Mouse (Mus musculus): Measurements from ENCODE around the gene Dtymk. TPM values are rescaled to one million over a fixed set of nuclear protein-coding genes. Genes with fewer than 3 reads are reported as not detected.
A peak's percentile ranks its signal among the peaks of the same experiment; 100 is the strongest.

Dtymk gene
- polyA plus RNA-seq, 1 experiment, result 191 TPM

- Histone ChIP-seq H3K36me3 (ENCODE audit: control insufficient read depth, insufficient read depth, low read length, poor library complexity, severe bottlenecking) (no peaks in the 10 kb centered on the region), H3K4me1 (ENCODE audit: control insufficient read depth, insufficient read depth, low read length) (no peaks in the 10 kb centered on the region), H3K9me3 (replicated peaks; ENCODE audit: control insufficient read depth, insufficient read depth, low read length, poor library complexity, severe bottlenecking) (no peaks in the 10 kb centered on the region), H3K9ac (ENCODE audit: low read depth, poor library complexity, severe bottlenecking) (peak within 1 kb of the TSS; percentile 35; the same call in 1 of the 2 replicates), H3K27me3 (ENCODE audit: control insufficient read depth, insufficient read depth, low read length, poor library complexity, severe bottlenecking) (no peaks in the 10 kb centered on the region), H3K27ac (ENCODE audit: insufficient read depth, low read length) (peak within 1 kb of the TSS; percentile 46), H3K4me3 (ENCODE audit: low read depth, low read length) (peak within 1 kb of the TSS; percentile 69)
- TF ChIP-seq POLR2A (IDR thresholded peaks at IDR 0.05; ENCODE audit: insufficient read depth, low read length) (no peak), EP300 (IDR thresholded peaks at IDR 0.05; ENCODE audit: insufficient read depth, low read depth, low read length) (no peak), CTCF (IDR thresholded peaks at IDR 0.05; ENCODE audit: low read depth, low read length) (no peak)
These were observed 22.9 kb upstream of the Dtymk start, which contains the start of gene D2hgdh for GRCm38 (mm10) chr1:93824609-93825008. Gene D2hgdh, plus strand, starts transcription at chr1:93824909.

DNA sequence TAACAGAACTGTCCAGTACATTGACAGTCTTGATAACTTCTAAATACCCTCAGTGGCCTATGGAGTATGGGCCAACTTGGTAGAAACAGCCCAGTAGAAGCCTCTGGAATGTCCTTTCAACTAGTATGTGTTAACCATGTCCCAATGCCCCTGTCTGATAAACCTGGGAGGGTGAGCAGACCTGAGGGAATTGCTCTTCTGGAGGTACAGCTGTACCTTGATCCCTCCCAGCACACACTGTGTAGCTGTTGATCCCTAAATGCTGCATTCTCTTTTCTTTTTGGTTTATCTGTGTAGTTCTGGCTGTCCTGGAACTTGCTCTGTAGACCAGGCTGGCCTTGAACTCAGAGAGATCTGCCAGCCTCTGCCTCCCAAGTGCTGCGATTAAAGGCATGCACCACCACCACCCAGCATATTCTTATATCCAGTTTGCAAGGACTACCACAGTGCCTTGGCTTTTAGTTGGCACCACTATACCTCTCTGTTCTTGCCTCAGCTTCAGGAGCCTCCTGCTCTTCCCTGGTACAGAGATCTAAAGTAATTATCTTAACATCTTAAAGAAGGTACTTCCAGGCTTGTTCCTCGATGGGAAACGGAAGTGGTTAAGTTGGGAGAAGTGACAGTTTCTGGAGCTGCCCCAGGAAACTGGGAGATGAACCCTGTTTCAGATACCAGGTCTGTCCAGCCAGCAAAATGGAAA, 22.2 kb upstream of the Dtymk start:
- TF ChIP-seq EP300 (IDR thresholded peaks at IDR 0.05; ENCODE audit: insufficient read depth, low read depth, low read length) (no peak), POLR2A (IDR thresholded peaks at IDR 0.05; ENCODE audit: insufficient read depth, low read length) (no peak), CTCF (IDR thresholded peaks at IDR 0.05; ENCODE audit: low read depth, low read length) (no peak)
- peak overlapping the region; percentile 26; the same call in 1 of the 2 replicates for H3K27ac ChIP-seq (ENCODE audit: insufficient read depth, low read length)
- H3K27me3 ChIP-seq (ENCODE audit: control insufficient read depth, insufficient read depth, low read length, poor library complexity, severe bottlenecking), result no peaks in the 10 kb centered on the region
- H3K9me3 ChIP-seq (replicated peaks; ENCODE audit: control insufficient read depth, insufficient read depth, low read length, poor library complexity, severe bottlenecking), result no peaks in the 10 kb centered on the region
- H3K4me3 ChIP-seq (ENCODE audit: low read depth, low read length), result no peak overlapping the region
- H3K36me3 ChIP-seq (ENCODE audit: control insufficient read depth, insufficient read depth, low read length, poor library complexity, severe bottlenecking), result peaks cover 5% of the 10 kb centered on the region
- H3K4me1 ChIP-seq (ENCODE audit: control insufficient read depth, insufficient read depth, low read length), result no peaks in the 10 kb centered on the region
- no peak overlapping the region; the same call in 1 of the 2 replicates for H3K9ac ChIP-seq (ENCODE audit: low read depth, poor library complexity, severe bottlenecking)

- H3K4me1 ChIP-seq (ENCODE audit: control insufficient read depth, insufficient read depth, low read length), result no peaks in the 10 kb centered on the region
- peaks cover 36% of the 10 kb centered on the region for H3K36me3 ChIP-seq (ENCODE audit: control insufficient read depth, insufficient read depth, low read length, poor library complexity, severe bottlenecking)
- H3K4me3 ChIP-seq (ENCODE audit: low read depth, low read length), result no peak overlapping the region
- no peak overlapping the region for H3K27ac ChIP-seq (ENCODE audit: insufficient read depth, low read length)
- H3K27me3 ChIP-seq (ENCODE audit: control insufficient read depth, insufficient read depth, low read length, poor library complexity, severe bottlenecking), result no peaks in the 10 kb centered on the region
- no peak for TF ChIP-seq CTCF (IDR thresholded peaks at IDR 0.05; ENCODE audit: low read depth, low read length)
- TF ChIP-seq POLR2A (IDR thresholded peaks at IDR 0.05; ENCODE audit: insufficient read depth, low read length), result no peak
- no peak for TF ChIP-seq EP300 (IDR thresholded peaks at IDR 0.05; ENCODE audit: insufficient read depth, low read depth, low read length)
- H3K9ac ChIP-seq (ENCODE audit: low read depth, poor library complexity, severe bottlenecking), result no peak overlapping the region
- no peaks in the 10 kb centered on the region for H3K9me3 ChIP-seq (replicated peaks; ENCODE audit: control insufficient read depth, insufficient read depth, low read length, poor library complexity, severe bottlenecking)
These were observed 17.0 kb upstream of the Dtymk start for GRCm38 (mm10) chr1:93818722-93819121.

- peaks cover 43% of the 10 kb centered on the region for H3K36me3 ChIP-seq (ENCODE audit: control insufficient read depth, insufficient read depth, low read length, poor library complexity, severe bottlenecking)
These were observed 16.2 kb upstream of the Dtymk start for GRCm38 (mm10) chr1:93817823-93818532.

DNA sequence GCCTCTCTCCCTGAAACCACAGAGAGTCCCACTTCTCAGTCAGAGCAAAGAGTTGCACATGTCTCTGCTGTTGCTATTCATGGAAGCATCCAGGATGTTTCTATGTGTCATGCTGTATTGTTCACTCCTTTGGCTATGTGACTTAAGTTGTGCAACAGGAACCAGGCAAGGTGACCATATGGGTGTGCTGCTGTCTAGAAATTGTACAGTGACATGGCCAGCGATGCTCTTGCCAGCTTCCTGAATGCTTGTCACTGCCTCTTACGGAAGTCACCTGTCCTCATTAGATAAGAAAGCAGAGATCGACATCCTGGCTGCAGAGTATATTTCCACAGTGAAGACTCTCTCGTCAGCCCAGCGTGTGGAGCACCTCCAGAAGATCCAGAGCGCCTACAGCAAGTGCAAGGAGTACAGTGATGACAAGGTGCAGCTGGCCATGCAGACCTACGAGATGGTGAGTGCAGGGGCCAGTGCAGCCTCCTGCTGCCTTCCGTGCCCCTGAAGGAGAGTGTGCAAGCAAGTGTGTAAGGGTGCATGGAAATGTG, 9.8 kb upstream of the Dtymk start:
- TF ChIP-seq EP300 (IDR thresholded peaks at IDR 0.05; ENCODE audit: insufficient read depth, low read depth, low read length), result no peak
- TF ChIP-seq CTCF (IDR thresholded peaks at IDR 0.05; ENCODE audit: low read depth, low read length), result no peak
- TF ChIP-seq POLR2A (IDR thresholded peaks at IDR 0.05; ENCODE audit: insufficient read depth, low read length), result no peak
- Histone ChIP-seq H3K9me3 (replicated peaks; ENCODE audit: control insufficient read depth, insufficient read depth, low read length, poor library complexity, severe bottlenecking) (no peaks in the 10 kb centered on the region), H3K27ac (ENCODE audit: insufficient read depth, low read length) (no peak overlapping the region), H3K27me3 (ENCODE audit: control insufficient read depth, insufficient read depth, low read length, poor library complexity, severe bottlenecking) (no peaks in the 10 kb centered on the region), H3K4me3 (ENCODE audit: low read depth, low read length) (no peak overlapping the region), H3K4me1 (ENCODE audit: control insufficient read depth, insufficient read depth, low read length) (no peaks in the 10 kb centered on the region), H3K9ac (ENCODE audit: low read depth, poor library complexity, severe bottlenecking) (no peak overlapping the region), H3K36me3 (ENCODE audit: control insufficient read depth, insufficient read depth, low read length, poor library complexity, severe bottlenecking) (peaks cover 58% of the 10 kb centered on the region)

More at GRCm38 (mm10) chr1:93817823-93818532, 16.2 kb upstream of the Dtymk start:
- H3K27ac ChIP-seq (ENCODE audit: insufficient read depth, low read length), result no peak overlapping the region
- H3K9ac ChIP-seq (ENCODE audit: low read depth, poor library complexity, severe bottlenecking), result no peak overlapping the region
- no peaks in the 10 kb centered on the region for H3K4me1 ChIP-seq (ENCODE audit: control insufficient read depth, insufficient read depth, low read length)
- H3K4me3 ChIP-seq (ENCODE audit: low read depth, low read length), result no peak overlapping the region
- TF ChIP-seq CTCF (IDR thresholded peaks at IDR 0.05; ENCODE audit: low read depth, low read length), result no peak
- TF ChIP-seq EP300 (IDR thresholded peaks at IDR 0.05; ENCODE audit: insufficient read depth, low read depth, low read length), result no peak
- no peak for TF ChIP-seq POLR2A (IDR thresholded peaks at IDR 0.05; ENCODE audit: insufficient read depth, low read length)
- no peaks in the 10 kb centered on the region for H3K9me3 ChIP-seq (replicated peaks; ENCODE audit: control insufficient read depth, insufficient read depth, low read length, poor library complexity, severe bottlenecking)
- no peaks in the 10 kb centered on the region for H3K27me3 ChIP-seq (ENCODE audit: control insufficient read depth, insufficient read depth, low read length, poor library complexity, severe bottlenecking)

Measured in ES-Bruce4 (cell line).